ENCODE assay signal across 8 mouse cellular contexts in genomic region chr2:144458975-144459754, GRCm38 (mm10).
DNase-seq lines count a peak whose midpoint lies in the region; ATAC-seq lines count a peak whose summit lies in the region.

No protein-coding gene starts in this region.

- peak; percentile 91 for DNase-seq in ZHBTc4 (ENCODE audit: low read depth, low spot score)
- peak; percentile 50 to 79 for DNase-seq in cerebellum, postnatal 4 days (ENCODE audit: low spot score in 2 of 2)
- DNase-seq in gastrocnemius, postnatal 10 days, result peak; percentile 74
- DNase-seq in induced T-regulatory cell, adult 2 months (ENCODE audit: low read depth), result peak; percentile 61
- peak; percentile 84 to 90 for DNase-seq in left cerebral cortex, adult 8-10 months (ENCODE audit: low spot score in 2 of 2)
- peak; percentile 94 for DNase-seq in right cerebral cortex, adult 18-20 months
- peak; percentile 63 for DNase-seq in urinary bladder, adult 2 months (ENCODE audit: low spot score)

- ATAC-seq in megakaryocyte, adult 5-6 weeks (ENCODE audit: poor library complexity, severe bottlenecking), result peak; percentile 92

Comparison
In these comparisons a context has a peak if more than half of its experiments do, and no peak if none do; other contexts are left out.
1. Peak in every context shown above with its lines: DNase-seq and ATAC-seq.